Mouse (Mus musculus): ENCODE measurements around the gene Pkm.

Gene Pkm

DNA sequence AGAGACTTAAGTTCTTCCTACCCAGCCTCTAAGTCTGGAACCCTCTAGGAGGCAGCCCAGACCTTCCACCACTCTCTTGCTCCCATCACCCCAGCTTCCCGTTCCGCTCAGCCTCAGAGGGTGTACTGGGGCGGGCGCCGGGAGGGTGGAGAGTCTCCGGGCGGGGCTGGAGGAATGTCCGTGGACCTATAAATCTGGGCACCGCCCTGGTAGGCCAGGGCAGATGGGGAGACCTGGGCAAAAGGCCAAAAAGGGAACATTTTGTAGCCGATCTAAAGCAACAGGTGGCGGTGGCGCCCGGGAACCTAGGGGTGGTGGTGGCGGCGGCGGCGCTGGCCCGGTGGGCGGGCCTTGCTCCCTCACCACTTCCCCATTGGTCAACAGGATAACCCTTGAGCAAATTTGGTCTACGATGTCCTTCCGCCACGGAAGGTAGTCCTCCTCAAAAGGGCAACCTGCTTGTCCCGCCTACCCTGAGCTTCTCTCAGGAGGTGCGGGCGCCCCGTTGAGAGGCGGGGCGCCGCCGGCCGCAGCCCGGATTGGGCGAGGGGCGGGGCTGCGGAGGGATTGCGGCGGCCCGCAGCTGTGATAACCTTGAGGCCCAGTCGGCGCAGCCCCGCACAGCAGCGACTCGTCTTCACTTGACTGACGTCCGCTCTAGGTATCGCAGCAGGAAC, at the start of gene Pkm:
Gene Pkm, plus strand, starts transcription at position 411 of the 677 bp plus-strand sequence.
- peak; percentile 98 to 99 for DNase-seq (ENCODE audit: inconsistent age in 2 of 2, low spot score in 1 of 2)

DNA sequence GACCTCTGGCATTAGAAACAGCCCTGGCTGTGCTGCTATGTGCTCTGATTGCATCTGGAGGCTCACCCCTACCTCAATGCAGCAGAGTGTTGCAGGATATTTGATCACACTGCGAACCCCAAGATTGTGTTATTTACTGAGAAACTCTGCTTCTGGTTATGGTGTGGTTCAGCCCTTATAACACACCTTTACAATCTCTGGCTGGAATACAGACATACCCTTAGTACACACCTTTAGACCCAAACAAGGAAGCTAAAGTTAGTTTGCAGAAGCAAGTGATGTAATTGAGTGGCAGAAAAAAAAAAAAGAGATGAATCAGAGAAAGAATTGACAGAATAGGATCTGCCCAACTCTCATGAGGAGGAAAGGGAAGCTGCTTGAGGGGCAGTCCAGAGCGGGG, 45.2 kb upstream of the Pkm start:
- DNase-seq (ENCODE audit: inconsistent age in 2 of 2, low spot score in 1 of 2), result no peak

DNA sequence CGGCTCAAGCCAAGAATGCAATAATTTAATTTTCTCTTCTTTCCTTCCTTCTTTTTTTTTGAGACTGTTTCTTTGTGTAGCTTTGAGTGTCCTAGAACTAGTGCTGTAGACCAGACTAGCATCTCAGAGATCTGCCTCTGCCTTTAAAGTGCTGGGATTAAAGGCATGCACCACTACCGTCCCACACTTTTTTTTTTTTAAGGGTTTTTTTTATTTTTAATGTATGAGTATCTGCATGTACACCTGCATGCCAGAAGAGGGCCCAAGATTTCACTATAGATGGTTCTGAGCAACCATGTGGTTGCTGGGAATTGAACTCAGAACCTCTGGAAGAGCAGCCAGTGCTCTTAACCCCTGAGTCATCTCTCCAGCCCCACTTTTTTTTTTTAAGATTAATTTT, 40.4 kb upstream of the Pkm start:
- no peak for DNase-seq (ENCODE audit: inconsistent age in 2 of 2, low spot score in 1 of 2)

DNA sequence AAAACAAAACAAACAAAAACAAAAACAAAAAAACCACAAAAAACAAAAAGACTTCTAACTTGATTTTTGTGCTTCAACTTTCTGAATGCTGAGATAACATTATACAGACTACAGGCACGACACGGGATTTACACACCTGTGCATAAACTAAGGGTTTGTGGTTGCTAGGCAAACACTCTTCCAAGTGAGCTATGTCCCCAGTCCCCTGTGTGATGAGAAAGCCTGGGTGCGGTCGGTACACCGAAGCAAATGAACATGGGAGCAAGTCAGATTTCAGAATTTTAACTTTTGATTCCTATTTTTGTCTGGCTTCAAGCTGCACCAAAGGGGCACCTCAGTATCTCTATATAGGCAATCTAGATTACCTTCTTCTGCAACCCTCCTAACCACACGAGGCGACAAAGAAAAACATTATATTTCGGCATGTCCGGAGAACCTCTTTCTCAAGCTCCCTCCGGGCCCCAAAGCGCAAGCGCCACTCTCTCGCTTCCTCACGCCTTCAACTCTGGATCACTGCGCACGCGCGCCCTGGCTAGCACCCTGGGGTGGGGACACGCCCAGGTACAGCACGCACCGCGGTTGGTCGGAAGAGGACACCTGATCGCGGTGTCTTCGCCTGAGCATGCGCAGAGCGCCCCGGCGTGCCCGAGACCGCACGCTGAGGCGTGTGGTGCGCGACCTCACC, 39.4 kb upstream of the Pkm start, which contains the start of gene Parp6:
Gene Parp6, plus strand, starts transcription at position 663 of the 685 bp plus-strand sequence.
- DNase-seq (ENCODE audit: inconsistent age in 2 of 2, low spot score in 1 of 2), result peak; percentile 100

DNA sequence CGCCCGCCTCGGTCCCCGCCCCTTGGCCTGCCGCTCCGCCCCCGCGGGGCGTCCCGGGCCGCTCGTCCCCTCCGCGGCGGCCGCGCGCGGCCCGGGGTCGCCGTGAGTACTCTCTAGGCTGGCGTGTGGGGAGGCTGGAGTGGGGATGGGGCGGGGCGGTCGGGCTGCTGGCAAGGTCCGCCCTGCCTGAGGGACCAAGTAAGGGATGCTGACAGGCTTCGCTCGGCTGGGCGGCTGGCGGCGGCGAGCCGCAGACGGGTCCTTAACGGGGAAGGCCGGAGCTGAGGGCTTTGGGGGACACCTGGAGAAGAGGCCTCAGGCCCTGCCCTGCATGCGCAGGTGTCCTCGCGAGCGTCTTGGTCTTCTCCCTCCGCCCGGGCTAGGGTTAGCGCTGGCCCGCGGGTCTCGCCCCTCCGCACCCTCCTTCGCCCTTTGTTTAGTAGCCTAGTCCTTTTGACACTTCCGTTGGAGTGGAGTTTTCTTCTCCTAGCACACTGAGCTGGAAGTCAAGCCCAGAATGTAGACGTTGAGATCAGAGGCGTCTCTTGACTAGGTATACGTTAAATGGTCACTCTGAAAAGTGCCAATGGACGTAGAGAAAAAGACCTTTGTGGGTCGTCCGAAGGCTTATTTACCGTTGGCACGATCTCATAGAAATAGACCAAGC, 38.7 kb upstream of the Pkm start:
- no peak for DNase-seq (ENCODE audit: inconsistent age in 2 of 2, low spot score in 1 of 2)

DNA sequence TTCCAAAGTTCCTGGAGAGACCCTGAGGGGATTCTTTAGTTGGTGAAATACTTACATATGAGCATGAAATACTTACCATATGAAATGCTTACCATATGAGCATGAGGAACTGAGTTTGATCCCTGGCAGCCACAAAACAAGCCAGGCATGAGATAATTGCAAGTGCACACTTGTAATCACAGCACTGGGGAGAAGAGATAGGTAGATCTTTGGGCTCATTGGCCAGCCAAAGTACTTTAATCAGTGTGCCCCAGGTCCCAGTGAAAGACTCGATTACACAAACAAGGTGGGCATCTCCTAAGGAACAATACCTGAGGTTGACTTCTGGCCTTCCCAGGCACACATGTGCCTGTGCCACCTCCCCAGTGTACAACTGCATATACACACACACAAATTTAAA, 17.8 kb upstream of the Pkm start:
- DNase-seq (ENCODE audit: inconsistent age in 2 of 2, low spot score in 1 of 2), result no peak

DNA sequence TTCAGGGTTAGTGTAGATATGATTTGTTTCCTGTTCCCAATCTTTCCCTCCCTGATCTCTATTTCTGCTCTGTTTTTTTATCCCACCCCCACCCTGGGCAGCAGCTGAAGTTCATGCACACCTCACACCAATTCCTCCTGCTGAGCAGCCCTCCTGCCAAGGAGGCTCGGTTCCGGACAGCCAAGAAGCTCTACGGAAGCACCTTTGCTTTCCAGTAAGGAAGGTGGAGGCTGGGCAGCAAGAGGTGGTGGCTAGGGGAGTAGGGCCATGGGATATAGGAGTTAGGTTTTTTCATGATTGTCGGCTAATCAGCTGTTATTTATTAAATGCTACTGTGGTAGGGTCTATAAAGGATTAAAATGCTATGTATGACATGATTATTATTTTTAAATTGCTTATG, 16.2 kb upstream of the Pkm start:
- DNase-seq (ENCODE audit: inconsistent age in 2 of 2, low spot score in 1 of 2), result no peak

DNA sequence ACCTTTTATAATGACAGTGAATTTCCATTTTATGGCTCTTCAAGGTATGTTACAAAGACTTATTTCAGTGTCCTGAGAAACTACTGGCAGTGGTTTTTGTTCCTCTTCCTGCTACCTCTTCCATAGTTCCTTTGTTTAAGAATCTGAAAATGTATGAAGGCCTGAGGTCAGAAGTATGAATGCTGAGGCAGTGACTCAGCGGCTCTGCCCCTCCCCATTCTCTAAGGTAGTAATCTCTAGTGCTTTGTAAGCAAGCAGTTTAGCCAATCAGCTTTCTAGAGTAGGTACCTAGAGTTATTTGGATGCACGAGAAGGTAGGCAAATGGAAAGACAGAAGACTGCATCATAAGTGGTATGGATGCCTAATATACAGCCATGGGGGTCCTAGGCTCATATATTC, 14.8 kb upstream of the Pkm start:
- DNase-seq (ENCODE audit: inconsistent age in 2 of 2, low spot score in 1 of 2), result no peak

DNA sequence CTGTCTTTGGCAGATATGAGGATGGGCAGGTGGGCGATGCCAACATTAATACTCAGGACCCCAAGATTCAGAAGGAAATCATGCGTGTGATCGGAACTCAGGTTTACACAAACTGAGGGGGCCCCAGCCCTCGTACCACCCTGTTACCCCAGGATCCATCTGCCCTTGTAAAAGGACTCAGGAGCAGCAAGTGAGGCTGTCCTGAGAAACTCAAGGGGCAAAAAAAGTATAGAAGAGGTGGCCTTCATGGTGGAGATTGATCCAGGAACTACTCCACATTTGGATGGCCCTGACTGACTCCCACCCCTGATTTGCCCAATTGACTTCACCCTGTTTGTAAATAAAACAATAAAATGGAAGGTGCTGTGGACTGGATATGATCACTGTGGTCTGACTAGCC, 6.3 kb upstream of the Pkm start:
- DNase-seq (ENCODE audit: inconsistent age in 2 of 2, low spot score in 1 of 2), result no peak

DNA sequence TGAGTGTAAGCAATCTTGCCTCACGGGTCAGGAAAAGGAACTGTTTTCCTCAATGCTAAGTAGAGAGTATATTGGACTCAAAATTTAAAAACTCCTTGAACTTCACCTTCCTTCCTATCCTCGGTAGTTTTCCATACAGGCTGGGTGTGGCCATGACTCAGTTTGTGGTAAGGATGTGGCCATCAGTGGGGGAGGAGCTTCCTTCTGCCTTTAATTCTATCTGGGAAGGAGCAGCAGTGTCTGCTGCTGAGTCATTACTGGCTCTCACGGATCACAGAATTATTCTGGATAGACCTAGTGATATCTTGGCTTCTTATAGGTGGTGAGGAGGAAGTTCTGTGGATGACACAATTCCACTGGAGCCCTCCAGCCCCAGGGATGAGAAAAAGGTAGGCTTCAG, 2.8 kb upstream of the Pkm start:
- peak; percentile 77 to 89 for DNase-seq (ENCODE audit: inconsistent age in 2 of 2, low spot score in 1 of 2)

DNA sequence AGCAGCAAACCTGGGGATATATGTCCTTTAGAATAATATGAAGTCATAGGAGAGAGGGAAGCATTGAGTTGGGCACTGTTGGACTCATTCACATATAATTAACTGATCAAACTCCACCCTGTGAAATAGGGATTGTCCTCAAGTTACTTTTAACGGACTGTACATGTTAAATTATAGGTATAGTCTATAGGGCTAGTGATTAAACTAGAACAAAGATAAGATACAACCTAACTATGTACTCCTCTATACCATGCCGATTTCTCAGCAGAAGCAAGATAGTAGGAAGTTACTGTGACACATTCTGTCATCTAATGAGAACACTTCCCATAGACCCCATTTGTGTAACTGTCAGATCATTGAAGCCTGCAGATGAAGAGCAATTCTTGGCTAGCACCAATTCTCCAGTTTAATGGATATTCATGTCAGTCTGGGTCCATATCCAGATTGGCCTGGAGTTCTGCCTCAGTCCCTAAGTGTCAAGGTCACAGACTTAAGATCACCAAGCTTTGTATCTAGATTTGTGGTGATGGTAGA, 1.7 kb upstream of the Pkm start:
- peak in 1 of 2 experiments; percentile 16 for DNase-seq (ENCODE audit: inconsistent age in 2 of 2, low spot score in 1 of 2)

DNA sequence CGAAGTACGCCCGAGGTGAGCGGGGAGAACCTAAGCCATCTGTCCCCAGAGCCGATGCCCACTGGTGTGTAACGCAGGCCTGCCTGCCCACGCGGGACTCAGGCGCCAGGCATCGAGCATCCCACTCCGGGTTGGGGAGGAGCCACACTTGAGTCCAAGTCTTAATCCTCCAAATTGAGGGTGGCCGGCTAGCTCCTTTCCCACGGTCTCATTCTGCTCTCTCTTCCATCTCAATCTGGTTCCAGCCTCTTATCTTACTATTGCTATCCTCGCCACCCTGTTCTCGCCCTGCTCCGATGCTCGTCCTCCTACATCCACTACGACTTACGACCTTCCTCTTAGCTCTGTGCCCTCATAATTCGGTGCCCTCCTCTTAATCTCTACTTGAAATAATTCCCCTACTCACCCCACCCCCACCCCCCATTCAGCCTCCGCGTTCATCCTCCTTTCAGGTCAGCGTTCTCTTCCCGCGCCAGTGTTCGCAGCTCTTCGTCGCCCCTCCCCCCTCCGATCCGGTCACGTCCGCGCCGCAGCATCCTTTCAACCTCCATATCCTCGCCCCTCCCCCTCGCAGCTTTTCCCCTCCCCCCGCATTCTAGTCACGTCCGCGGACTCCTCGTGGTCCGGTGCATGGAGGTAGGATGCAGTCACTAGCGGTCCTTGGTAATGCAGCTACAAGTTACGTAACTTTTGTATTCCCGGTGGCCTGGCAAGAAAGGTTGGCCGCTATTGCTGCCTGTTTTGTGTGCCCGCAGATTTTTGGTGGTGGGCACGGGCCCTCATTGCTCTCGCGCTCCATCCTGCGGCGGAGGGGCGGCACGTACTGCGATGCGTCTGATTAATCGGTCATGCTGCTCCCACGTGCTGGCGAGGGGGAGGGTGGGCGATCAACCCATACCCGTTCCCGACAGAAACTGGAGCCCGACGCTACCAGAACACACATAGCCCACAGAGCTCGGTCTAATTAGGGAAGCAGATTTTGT, 758 bp downstream of the Pkm start:
- DNase-seq (ENCODE audit: inconsistent age in 2 of 2, low spot score in 1 of 2), result peak; percentile 79 to 90

DNA sequence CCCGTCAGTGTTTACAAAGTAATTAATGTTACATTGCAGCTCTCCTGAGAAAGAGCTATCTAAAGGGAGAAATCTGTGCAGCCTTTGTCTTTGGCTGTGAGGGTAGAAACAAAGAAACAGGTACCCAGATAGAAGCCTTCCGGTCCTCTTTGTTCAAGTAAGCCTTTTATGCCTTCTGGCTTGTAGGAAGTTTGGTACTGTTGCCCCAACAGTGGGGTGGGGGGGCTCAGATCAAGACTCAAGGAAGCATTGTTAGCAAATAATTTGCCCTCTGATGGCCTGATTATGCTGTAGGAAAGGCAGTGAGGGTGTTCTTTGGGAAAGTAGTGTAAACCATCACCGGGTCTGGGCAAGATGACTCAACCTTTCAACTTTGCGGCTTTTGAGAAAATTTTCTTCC, 2.0 kb downstream of the Pkm start:
- DNase-seq (ENCODE audit: inconsistent age in 2 of 2, low spot score in 1 of 2), result peak in 1 of 2 experiments; percentile 53

DNA sequence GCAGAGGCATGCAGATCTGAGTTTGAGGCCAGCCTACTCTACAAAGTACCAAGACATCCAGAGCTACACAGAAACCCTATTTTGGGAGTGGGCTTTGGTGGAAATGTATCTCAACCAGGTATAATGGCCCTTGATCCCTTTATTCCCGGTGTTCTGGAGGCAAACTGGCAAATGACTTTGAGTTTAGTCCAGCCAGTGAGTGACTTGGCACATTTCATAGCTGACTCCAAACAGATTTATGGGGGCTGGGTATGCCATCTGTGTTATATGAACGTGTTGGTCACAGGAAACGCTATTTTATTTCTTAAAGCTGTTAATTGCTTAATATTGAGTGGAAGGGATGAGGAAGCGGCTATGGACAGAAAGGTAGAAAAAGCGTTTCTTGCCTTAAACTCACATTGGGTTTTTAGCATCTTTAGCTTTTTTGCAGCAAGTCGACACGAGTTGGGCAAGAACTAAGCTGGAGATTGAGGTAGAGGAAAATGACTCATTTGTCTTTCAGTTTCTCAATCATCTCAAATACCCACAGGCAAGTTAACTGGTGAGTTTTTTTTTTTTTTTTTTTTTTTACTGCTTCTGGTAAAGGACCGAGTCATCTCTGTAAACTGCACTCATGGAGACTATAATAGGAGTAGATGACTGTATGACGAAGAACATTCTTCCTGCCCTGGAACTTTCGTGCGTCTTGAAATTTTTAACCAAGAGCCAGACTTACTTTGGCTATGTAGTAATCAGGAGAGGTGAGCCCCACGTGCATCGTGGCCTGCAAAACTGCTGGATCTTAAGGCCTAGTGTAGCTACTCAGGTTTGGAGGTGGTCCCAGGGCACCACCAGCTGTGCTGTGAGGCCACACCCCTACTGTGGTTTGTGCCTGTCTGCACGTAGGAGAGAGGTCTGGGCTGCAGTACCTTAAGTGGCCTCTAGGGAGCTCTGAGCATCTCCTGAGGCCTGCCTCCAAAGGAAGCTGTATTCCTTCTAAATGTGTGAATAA, 3.2 kb downstream of the Pkm start:
- DNase-seq (ENCODE audit: inconsistent age in 2 of 2, low spot score in 1 of 2), result peak; percentile 75 to 93

DNA sequence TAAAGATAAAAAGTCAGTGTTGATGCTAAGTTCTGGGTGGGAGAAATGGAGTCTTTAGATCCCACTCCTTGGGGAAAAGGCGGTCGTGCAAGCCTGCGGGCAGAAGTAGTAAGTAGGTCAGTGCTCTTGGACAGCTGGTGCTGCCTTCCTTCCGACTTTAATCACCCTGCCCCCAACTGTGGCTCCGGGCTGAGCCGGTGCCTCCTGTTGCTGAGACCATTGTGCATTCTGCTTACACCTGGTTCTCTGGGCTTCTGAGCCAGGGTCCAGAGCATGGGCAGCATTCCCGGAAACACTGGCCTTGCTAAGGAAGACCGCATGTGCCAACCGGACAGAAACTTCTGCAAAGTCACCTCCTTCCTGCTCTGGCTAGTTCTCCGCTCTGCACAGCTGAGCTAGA, 4.3 kb downstream of the Pkm start:
- DNase-seq (ENCODE audit: inconsistent age in 2 of 2, low spot score in 1 of 2), result peak; percentile 59 to 84

DNA sequence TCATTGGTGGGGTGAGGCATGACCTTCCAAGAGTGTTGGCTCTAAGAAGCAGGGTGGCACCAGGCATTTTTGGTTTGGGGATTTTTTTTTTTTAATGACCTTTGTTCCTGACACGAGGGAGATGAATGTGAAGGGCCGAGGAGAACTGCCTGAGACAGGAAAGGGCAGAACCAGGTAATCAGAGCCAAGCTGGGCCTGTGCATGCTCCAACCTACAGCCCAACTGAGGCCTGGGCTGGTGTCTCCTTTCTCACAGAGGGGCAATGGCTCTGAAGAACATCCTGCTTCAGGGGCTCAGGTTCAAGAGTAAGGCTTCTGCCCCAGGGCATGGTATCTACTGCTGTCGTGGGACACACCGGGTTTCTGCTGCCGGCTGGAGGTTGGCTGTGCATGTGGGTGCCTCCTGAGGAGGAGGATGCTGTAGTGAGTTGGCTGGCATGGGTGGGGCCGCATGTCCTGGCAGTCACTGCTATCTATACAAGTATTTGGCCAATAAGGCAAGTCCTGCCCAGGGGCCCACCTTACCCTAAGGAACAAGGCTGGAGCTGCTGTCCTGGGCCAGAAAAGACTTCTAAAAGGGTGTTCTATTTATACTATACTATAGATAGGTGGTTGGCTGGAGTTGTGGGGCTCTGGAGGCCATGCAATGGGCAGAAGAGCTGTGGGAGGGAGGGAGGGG, 5.3 kb downstream of the Pkm start:
- peak in 1 of 2 experiments; percentile 56 for DNase-seq (ENCODE audit: inconsistent age in 2 of 2, low spot score in 1 of 2)

DNA sequence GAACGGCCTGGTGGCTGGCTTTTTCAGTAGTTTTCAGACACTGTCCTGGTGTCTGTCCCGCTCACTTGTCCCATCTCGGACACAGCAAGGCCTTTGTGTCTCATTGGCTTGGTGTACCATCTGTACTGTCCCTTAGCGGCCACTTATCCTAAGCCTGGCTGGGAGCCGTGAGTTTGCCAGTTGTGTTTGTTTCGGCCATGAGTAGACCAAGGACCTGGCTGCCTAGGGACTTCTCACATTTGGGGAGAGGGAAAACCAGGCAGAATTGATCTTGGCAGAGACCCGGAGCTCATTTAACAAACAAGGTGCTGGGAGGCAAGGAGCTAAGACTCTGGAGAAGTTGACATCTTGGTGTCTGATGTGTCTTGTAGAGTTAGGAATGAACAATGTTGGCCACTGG, 7.1 kb downstream of the Pkm start:
- DNase-seq (ENCODE audit: inconsistent age in 2 of 2, low spot score in 1 of 2), result peak in 1 of 2 experiments; percentile 38

DNA sequence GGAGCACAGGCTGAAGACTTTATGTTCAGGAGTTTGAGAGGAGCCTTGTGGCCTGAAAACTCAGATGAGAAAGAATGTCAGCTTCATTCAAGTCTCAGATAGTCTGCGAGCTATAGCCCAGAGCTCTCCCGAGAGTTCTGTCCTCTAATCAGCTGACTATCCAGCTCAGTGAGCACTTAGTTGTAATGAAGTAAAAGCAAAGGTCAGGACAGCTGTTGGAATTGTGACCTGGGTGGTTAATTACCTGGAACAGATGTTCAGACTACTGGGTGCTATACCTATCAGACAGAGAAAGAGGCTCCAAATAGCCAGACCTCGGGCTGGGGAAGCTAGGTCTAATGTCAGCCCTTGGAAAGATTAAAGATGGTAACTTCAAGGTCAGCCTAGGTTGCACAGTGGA, 7.8 kb downstream of the Pkm start:
- DNase-seq (ENCODE audit: inconsistent age in 2 of 2, low spot score in 1 of 2), result peak in 1 of 2 experiments; percentile 49
